Mouse (Mus musculus): Measurements from ENCODE around the gene Gm45062. TPM values are rescaled to one million over a fixed set of nuclear protein-coding genes. Genes with fewer than 3 reads are reported as not detected.

Gm45062 gene
- polyA plus RNA-seq, 1 experiment from 2014 or later: 8.1 TPM

DNA sequence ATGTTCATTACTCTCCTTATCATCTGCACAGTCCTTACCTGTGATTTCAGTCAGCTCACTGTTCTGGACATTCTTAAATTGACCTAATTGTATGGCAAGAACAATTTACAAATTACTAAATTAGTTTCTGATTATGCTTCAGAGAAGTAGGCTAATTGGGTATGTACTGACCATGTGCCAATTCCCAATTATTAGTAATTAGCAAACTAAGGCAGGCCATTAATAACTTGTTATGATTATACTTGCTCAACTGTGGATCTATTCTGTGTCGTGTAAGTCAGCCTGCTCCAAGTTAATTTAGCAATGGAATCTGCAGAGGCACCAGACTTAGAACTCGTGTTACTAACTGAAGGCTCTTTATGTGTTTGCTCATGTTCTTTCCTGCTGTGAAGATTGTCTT is 113.8 kb downstream of the Gm45062 start:
- no peaks in the 10 kb centered on the region for H3K27me3 ChIP-seq (replicated peaks)
- ATAC-seq (ENCODE audit: extremely low read depth, insufficient number of reproducible peaks, low FRiP score, low TSS enrichment): no peak
- H3K4me1 ChIP-seq: peaks cover 21% of the 10 kb centered on the region; the same call in 1 of the 2 replicates
- WGBS: 72% methylated on average over 2 of the region's 2 CpGs
- no peak overlapping the region for H3K4me2 ChIP-seq
- H3K9me3 ChIP-seq: no peaks in the 10 kb centered on the region
- H3K27ac ChIP-seq (replicated peaks): no peak overlapping the region
- H3K4me3 ChIP-seq: no peak overlapping the region
- H3K36me3 ChIP-seq: peaks cover 5% of the 10 kb centered on the region
- no peak overlapping the region for H3K9ac ChIP-seq

DNA sequence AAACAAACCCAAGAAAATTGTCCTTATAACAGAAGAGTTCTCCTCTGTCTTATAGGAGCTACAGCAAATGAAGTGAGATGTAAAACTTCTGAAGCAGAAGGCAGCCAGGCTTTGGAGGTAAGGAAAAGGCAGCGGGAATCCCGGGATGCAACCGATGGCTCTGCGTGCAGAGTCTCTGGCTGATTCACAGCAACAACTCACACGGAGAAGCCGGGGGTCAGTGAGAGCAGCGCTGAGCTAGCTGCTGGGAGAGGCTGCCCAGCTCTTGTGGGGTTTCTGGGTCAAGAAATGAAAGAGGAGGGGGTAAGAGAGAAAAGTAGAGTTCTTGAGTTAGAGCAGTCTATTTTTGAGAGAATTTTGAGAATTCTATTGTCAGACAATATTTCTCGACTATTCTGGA is 114.6 kb downstream of the Gm45062 start:
- no peak overlapping the region for H3K27ac ChIP-seq (replicated peaks)
- H3K9me3 ChIP-seq: no peaks in the 10 kb centered on the region
- WGBS: 55% methylated on average over 8 of the region's 8 CpGs
- no peak for ATAC-seq (ENCODE audit: extremely low read depth, insufficient number of reproducible peaks, low FRiP score, low TSS enrichment)
- no peaks in the 10 kb centered on the region for H3K27me3 ChIP-seq (replicated peaks)
- peaks cover 21% of the 10 kb centered on the region; the same call in 1 of the 2 replicates for H3K4me1 ChIP-seq
- H3K9ac ChIP-seq: no peak overlapping the region
- peaks cover 5% of the 10 kb centered on the region for H3K36me3 ChIP-seq
- peak overlapping the region; percentile 31 for H3K4me2 ChIP-seq
- no peak overlapping the region for H3K4me3 ChIP-seq

DNA sequence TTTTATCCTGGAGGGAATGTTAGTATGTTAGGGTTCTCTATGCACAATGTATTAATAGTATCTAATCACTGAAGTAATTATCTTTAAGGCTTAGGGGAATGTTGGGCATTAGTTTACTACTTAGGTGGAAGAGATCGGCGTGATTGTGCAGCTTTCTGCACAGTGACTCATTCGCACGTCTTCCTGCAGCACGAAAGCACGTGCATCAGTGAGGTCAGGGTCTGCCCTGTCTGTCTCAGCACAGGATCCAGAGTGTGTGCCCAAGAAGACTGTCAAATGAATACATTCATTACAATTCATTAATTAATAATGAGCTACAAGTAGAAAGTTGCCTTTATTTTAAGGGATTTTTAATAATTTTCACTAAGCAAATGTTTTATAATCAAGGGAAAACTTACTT is 115.0 kb downstream of the Gm45062 start:
- no peak for ATAC-seq (ENCODE audit: extremely low read depth, insufficient number of reproducible peaks, low FRiP score, low TSS enrichment)
- Histone ChIP-seq H3K36me3 (peaks cover 5% of the 10 kb centered on the region), H3K4me2 (peak overlapping the region; percentile 31; the same call in 1 of the 2 replicates), H3K27ac (replicated peaks) (no peak overlapping the region), H3K27me3 (replicated peaks) (no peaks in the 10 kb centered on the region), H3K9me3 (no peaks in the 10 kb centered on the region), H3K9ac (no peak overlapping the region), H3K4me3 (no peak overlapping the region), H3K4me1 (peaks cover 21% of the 10 kb centered on the region; the same call in 1 of the 2 replicates)
- WGBS: 58% methylated on average over 6 of the region's 6 CpGs

DNA sequence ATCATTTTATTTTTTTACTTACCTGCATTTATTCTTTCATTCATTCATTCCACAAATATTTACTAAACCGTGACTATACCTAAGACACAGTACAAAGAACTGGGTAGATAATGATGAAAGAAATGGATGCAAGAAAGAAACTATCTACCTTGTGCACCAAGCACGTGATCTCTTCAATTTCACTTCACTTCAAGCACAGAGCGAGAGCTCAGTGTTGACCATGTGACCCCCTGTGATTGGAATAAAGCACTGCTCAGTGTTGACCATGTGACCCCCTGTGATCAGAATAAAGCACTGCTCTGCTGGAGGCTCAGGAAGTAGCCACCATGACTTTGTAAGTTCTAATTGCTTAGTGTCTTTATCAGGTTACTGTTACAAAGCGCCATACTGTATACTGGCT is 115.5 kb downstream of the Gm45062 start:
- H3K9ac ChIP-seq: no peak overlapping the region
- no peak overlapping the region for H3K27ac ChIP-seq (replicated peaks)
- no peaks in the 10 kb centered on the region for H3K9me3 ChIP-seq
- no peak overlapping the region for H3K4me2 ChIP-seq
- no peak overlapping the region for H3K4me3 ChIP-seq
- ATAC-seq (ENCODE audit: extremely low read depth, insufficient number of reproducible peaks, low FRiP score, low TSS enrichment): peak; percentile 51; the same call in 1 of the 2 replicates
- no peaks in the 10 kb centered on the region for H3K27me3 ChIP-seq (replicated peaks)
- peaks cover 5% of the 10 kb centered on the region for H3K36me3 ChIP-seq
- 85% methylated on average over 4 of the region's 4 CpGs for WGBS
- H3K4me1 ChIP-seq: peaks cover 21% of the 10 kb centered on the region; the same call in 1 of the 2 replicates

DNA sequence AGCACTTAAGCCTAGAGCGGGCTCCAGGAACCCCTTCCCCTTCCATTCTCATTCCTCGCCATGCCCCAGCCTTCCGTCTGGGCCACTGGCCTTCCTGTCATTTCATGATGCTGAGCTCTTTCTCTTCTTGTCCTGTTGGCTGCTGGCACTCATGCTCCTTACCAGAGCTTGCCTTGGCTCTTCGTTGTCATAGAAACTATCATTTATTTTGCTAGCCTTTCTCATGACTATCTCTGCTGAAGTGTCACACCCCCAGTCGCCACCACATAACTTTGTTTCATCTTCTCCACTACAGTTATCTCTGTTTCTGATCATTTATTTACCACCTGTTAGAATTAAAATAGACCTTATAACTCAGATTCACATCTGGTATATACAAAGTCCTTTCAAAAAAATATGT is 117.1 kb downstream of the Gm45062 start:
- Histone ChIP-seq H3K9me3 (no peaks in the 10 kb centered on the region), H3K4me3 (no peak overlapping the region), H3K4me1 (peaks cover 16% of the 10 kb centered on the region; the same call in 1 of the 2 replicates), H3K9ac (no peak overlapping the region), H3K27me3 (replicated peaks) (no peaks in the 10 kb centered on the region), H3K4me2 (no peak overlapping the region), H3K36me3 (peaks cover 5% of the 10 kb centered on the region), H3K27ac (replicated peaks) (no peak overlapping the region)
- no peak for ATAC-seq (ENCODE audit: extremely low read depth, insufficient number of reproducible peaks, low FRiP score, low TSS enrichment)
- 83% methylated on average over 5 of the region's 5 CpGs for whole genome bisulfite sequencing

DNA sequence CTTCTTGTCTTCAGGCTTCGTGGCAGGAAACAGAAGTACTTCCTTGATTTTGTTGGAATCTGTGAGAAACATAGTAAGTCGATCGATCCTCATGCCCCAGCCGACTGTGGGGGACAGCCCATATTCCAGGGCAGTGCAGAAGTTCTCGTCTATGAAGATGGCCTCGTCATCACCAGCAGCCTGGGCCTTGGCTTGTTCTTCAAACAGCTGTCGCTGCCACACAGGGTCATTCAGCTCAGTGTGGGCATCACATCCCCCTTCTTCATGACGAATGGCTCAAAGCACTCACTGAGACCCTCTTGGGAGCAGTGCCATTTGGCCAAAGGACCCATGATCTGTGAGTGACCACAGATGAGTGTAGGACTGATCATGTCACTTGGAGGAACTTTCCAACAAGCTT is 118.4 kb downstream of the Gm45062 start:
- peaks cover 16% of the 10 kb centered on the region; the same call in 1 of the 2 replicates for H3K4me1 ChIP-seq
- H3K4me2 ChIP-seq: no peak overlapping the region
- no peaks in the 10 kb centered on the region for H3K9me3 ChIP-seq
- H3K4me3 ChIP-seq: no peak overlapping the region
- H3K27ac ChIP-seq (replicated peaks): no peak overlapping the region
- no peak overlapping the region for H3K9ac ChIP-seq
- peaks cover 5% of the 10 kb centered on the region for H3K36me3 ChIP-seq
- 82% methylated on average over 8 of the region's 8 CpGs for WGBS
- no peaks in the 10 kb centered on the region for H3K27me3 ChIP-seq (replicated peaks)
- no peak for ATAC-seq (ENCODE audit: extremely low read depth, insufficient number of reproducible peaks, low FRiP score, low TSS enrichment)

DNA sequence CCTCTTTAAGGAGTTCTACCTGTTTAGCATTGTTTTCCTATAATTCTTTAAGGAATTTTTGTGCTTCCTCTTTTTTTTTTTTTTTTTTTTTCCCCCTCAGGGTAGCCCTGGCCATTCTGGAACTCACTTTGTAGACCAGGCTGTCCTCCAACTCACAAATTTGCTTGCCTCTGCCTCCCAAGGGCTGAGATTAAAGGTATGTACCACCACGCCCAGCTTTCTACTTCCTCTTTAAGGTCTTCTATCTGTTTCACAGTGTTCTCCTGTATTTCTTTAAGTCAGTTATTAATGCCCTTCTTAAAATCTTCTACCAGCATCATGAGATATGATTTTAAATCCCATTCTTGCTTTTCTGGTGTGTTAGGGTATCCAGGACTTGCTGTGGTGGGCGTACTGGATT is 130.1 kb downstream of the Gm45062 start:
- Histone ChIP-seq H3K4me2 (no peak overlapping the region), H3K27me3 (replicated peaks) (no peaks in the 10 kb centered on the region), H3K27ac (replicated peaks) (no peak overlapping the region), H3K4me3 (no peak overlapping the region), H3K4me1 (peaks cover 2% of the 10 kb centered on the region; the same call in 1 of the 2 replicates), H3K9me3 (no peaks in the 10 kb centered on the region), H3K36me3 (no peaks in the 10 kb centered on the region), H3K9ac (no peak overlapping the region)
- 96% methylated on average over 2 of the region's 2 CpGs for WGBS
- ATAC-seq (ENCODE audit: extremely low read depth, insufficient number of reproducible peaks, low FRiP score, low TSS enrichment): no peak

DNA sequence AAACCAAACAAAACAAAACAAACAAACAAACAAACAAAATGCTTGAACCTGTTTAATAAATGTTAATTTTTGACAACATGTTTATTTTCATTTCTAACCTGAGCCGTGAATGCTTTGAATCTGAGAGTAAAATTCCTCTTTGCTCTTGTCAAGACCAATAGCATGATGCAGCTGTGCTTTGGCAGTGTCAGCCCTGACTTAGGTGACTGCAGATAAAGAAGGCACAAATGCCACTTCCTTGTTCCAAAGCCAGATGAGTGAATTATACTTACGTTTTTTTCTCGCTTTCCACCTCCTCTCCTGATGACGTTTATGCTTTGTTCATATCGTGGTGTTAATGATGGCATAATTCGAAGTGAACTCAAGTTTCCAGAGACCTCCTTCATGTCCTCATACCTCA is 131.0 kb downstream of the Gm45062 start:
- H3K9me3 ChIP-seq: no peaks in the 10 kb centered on the region
- WGBS: 85% methylated on average over 6 of the region's 6 CpGs
- H3K4me1 ChIP-seq: peaks cover 2% of the 10 kb centered on the region; the same call in 1 of the 2 replicates
- no peaks in the 10 kb centered on the region for H3K27me3 ChIP-seq (replicated peaks)
- no peak overlapping the region for H3K4me2 ChIP-seq
- H3K9ac ChIP-seq: no peak overlapping the region
- no peak overlapping the region for H3K27ac ChIP-seq (replicated peaks)
- no peaks in the 10 kb centered on the region for H3K36me3 ChIP-seq
- no peak for ATAC-seq (ENCODE audit: extremely low read depth, insufficient number of reproducible peaks, low FRiP score, low TSS enrichment)
- H3K4me3 ChIP-seq: no peak overlapping the region

DNA sequence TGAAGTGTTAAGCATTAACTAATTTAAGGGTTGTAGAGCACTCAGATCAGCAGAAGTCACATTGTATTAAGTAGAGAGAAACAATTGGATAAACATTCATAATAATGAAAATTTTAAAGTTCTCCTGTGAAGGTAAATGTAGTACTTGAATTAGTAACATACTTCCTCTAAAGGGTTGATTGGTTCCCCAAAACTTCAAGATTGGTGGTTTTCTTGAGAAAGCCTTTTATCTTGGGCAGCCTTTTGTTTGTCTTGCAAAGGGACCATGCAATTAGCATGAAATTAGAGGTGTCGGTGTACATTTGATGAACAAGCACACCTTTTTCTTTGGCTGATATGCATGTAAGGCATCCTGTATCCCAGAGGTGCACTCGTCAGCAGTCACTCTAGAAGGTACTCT is 131.7 kb downstream of the Gm45062 start:
- no peaks in the 10 kb centered on the region for H3K9me3 ChIP-seq
- ATAC-seq (ENCODE audit: extremely low read depth, insufficient number of reproducible peaks, low FRiP score, low TSS enrichment): no peak
- H3K4me3 ChIP-seq: no peak overlapping the region
- no peaks in the 10 kb centered on the region for H3K36me3 ChIP-seq
- no peak overlapping the region for H3K4me2 ChIP-seq
- H3K27ac ChIP-seq (replicated peaks): no peak overlapping the region
- H3K4me1 ChIP-seq: peaks cover 2% of the 10 kb centered on the region; the same call in 1 of the 2 replicates
- 81% methylated on average over 2 of the region's 2 CpGs for WGBS
- H3K27me3 ChIP-seq (replicated peaks): no peaks in the 10 kb centered on the region
- no peak overlapping the region for H3K9ac ChIP-seq

DNA sequence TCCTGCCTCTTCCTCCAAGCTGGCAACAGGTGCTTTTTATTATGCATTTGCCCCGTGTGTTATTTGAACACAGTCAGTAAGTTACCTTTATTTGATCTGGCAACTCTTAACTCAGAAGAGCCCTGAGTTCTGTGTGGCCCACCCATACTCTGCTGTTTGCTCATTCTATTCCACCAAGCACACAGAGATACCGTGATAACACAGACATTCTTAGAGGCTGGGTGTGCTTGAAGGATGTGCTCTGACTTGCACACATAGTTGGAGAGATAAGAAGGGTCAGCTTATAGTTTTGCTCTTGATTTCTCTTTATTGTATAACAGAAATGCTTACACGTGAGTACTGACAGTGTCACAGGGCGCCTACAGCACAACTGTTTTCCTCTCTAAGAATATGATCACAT is 133.8 kb downstream of the Gm45062 start:
- no peak overlapping the region for H3K4me3 ChIP-seq
- no peak overlapping the region for H3K27ac ChIP-seq (replicated peaks)
- H3K4me2 ChIP-seq: no peak overlapping the region
- no peaks in the 10 kb centered on the region for H3K27me3 ChIP-seq (replicated peaks)
- WGBS: 71% methylated on average over 4 of the region's 4 CpGs
- no peaks in the 10 kb centered on the region for H3K9me3 ChIP-seq
- H3K36me3 ChIP-seq: no peaks in the 10 kb centered on the region
- H3K4me1 ChIP-seq: peaks cover 2% of the 10 kb centered on the region; the same call in 1 of the 2 replicates
- no peak overlapping the region for H3K9ac ChIP-seq
- ATAC-seq (ENCODE audit: extremely low read depth, insufficient number of reproducible peaks, low FRiP score, low TSS enrichment): no peak

DNA sequence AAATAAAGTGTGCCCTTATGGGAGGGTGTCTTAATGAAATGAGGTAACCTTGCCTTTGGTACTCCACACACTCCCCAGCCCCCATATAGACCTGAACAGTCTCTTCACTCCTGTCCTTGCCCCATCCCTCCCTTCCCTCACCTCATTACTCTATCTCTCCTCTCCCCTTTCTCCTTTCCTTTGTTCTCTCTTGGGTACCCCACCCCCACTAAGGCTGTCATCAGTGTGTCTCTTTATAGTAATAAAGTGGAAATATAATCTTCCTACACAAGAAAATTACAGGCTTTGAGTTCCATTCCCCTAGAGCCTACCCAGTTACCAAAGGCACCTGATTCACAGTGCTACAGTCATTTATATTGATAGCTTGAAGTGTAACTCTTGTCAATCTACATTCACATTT is 134.8 kb downstream of the Gm45062 start:
- Histone ChIP-seq H3K9ac (no peak overlapping the region), H3K36me3 (no peaks in the 10 kb centered on the region), H3K27ac (replicated peaks) (no peak overlapping the region), H3K4me2 (no peak overlapping the region), H3K4me1 (peaks cover 2% of the 10 kb centered on the region; the same call in 1 of the 2 replicates), H3K4me3 (no peak overlapping the region), H3K9me3 (no peaks in the 10 kb centered on the region), H3K27me3 (replicated peaks) (no peaks in the 10 kb centered on the region)
- ATAC-seq (ENCODE audit: extremely low read depth, insufficient number of reproducible peaks, low FRiP score, low TSS enrichment): no peak

DNA sequence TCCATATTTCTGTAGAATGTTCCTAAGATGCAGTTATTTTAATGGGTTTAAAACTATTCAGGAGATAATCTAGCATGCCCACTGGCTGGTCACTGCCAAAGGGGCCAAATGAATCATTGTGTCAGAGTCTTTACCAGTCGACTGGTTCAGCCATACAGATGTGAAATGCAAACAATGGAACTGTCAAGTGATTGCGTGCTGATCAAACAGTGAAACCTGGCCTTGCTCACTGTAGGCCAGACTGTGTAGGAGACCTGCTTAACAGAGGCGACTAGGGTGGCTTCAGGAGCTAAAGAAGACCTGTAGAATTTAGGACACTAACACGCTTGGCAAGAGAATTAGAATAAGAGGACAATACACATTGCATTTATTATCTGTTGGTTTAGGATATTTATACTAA is 135.8 kb downstream of the Gm45062 start:
- Histone ChIP-seq H3K36me3 (no peaks in the 10 kb centered on the region), H3K27ac (replicated peaks) (no peak overlapping the region), H3K27me3 (replicated peaks) (no peaks in the 10 kb centered on the region), H3K9me3 (no peaks in the 10 kb centered on the region), H3K4me1 (peaks cover 2% of the 10 kb centered on the region; the same call in 1 of the 2 replicates), H3K4me2 (no peak overlapping the region), H3K9ac (no peak overlapping the region), H3K4me3 (no peak overlapping the region)
- no peak for ATAC-seq (ENCODE audit: extremely low read depth, insufficient number of reproducible peaks, low FRiP score, low TSS enrichment)
- 55% methylated on average over 4 of the region's 4 CpGs for WGBS

Measured in heart, embryonic 13.5 days (tissue).